Mouse (Mus musculus) right cerebral cortex, postnatal 10 days (tissue): ENCODE measurements around the gene Mfap2.
A peak's percentile ranks its signal among the peaks of the same experiment; 100 is the strongest.

Source experiments
- DNase-seq, 2 experiments: peaks; one replicate each; pipeline ENCODE4 v3.0.0; 2021; ENCODE audit warnings: low spot score in 2 of 2

The Mfap2 gene

GRCm38 (mm10) chr4:140987476-140987875 is 22.7 kb upstream of the Mfap2 start:
- no peak for DNase-seq

DNA sequence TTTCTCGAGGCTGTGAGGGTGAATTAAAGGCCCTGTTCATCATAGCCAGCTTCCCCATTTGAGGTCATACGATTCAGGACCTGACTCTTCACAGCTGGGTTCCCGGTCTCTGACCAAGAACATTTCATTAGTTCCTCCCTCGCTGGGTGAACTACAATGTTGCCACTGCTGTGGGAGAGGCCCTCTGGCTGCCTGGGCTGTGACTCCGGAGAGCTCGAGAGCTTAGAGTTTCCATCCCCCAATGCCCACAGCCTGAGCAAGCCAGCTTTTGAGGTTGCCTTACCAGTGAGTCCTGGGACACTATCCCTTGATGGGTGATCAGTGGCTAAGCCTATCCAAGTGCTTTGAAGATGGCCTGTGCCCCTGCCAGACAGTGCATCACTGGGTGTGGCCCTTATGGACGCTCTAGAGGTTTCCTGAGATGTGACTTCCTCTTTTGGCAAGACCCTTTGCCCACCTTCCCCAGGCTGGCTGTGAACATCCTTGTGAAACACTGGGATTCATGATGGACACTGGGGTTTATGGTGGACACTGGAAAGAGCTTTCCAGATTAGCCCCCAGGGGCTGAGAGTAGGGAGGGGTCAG is 21.4 kb upstream of the Mfap2 start:
- DNase-seq = no peak

DNA sequence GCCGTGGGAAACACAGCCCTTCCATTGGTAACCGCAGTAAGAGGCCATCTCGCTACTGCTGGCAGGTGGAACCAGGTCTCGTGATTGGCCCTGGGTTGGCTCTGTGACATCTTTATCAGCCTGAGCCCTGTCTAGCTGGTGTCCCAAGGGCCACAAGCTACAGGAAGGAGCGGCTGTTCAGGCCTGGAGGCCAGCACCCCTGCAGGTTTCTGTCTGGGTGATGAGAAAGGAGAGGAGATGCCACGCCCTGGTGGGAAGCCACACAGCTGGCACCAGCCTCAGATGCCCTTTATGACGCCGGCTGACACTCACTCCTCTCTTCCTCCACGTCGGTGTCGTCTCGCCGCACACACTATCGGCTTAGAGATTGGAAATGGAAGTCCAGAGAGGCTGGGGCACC is 20.8 kb upstream of the Mfap2 start:
- DNase-seq = no peak

GRCm38 (mm10) chr4:140992215-140992614 is 18.0 kb upstream of the Mfap2 start:
- no peak for DNase-seq

GRCm38 (mm10) chr4:140993846-140994245 is 16.4 kb upstream of the Mfap2 start:
- DNase-seq = no peak

DNA sequence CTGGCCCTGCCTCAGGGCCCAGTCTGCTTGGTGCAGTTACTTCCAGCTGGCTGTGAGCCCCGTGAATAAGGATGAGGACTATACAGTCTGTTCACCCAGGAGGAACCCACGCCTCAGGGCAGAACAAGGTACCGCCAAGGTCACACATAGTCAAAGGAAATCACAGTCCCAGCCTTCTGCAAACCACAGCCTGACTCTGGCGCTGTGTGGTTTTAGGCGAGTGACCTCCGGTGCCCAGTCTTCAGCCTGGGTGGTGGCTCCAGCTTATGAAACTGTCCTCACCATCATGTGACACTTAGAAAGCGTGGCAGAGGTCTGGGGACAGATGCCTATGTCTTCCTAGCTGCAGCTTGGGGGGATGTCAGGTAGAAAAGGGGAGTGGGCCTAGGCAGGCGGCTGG is 14.4 kb upstream of the Mfap2 start:
- no peak for DNase-seq

DNA sequence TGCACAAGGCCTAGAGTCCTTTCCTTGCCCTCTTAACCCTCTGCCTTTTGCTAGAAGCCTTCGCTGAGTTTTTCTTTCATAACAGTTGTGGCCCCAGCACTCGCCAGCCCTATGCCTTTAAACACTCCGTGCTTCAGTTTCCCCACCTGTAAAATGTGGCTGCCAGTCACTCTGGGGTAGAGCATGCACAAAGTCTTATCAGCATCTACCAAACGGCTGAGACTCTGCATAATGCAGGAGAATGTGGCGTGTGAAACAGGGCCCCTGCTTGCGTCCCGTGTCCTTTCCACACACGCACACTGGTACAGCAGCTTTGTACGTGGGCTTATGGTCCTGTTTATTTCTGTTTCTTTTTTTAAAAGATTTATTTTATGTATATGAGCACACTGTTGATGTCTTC is 13.4 kb upstream of the Mfap2 start:
- DNase-seq = no peak

GRCm38 (mm10) chr4:141005983-141006382 is 4.2 kb upstream of the Mfap2 start:
- DNase-seq = peak in 1 of 2 experiments; percentile 71

DNA sequence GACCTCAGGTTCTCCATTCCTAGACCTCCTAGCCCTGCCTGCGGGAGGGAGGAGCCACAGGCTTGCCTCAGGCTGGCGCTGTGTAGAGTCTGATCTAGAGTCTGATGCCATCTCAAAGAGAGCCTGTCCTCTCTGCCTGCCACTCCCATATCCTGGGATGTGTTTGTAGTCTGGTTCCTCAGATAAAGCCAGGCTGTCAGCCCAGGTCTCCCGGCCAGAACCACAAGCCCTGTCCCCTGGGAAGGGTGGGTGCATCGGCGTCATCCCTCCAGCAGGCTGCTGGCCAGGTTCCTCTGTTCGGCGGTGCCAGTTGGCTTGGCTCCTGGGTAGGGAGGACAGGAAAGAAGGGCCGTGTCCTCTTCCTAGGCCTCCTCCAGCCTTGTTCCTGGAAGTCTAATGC is 2.2 kb upstream of the Mfap2 start:
- DNase-seq = no peak

- DNase-seq = no peak
Observed at GRCm38 (mm10) chr4:141010526-141010925, 308 bp downstream of the Mfap2 start.

GRCm38 (mm10) chr4:141010941-141011429 is 767 bp downstream of the Mfap2 start:
- no peak for DNase-seq

GRCm38 (mm10) chr4:141011556-141012328 is 1.5 kb downstream of the Mfap2 start:
- DNase-seq = peak in 1 of 2 experiments; percentile 68

DNA sequence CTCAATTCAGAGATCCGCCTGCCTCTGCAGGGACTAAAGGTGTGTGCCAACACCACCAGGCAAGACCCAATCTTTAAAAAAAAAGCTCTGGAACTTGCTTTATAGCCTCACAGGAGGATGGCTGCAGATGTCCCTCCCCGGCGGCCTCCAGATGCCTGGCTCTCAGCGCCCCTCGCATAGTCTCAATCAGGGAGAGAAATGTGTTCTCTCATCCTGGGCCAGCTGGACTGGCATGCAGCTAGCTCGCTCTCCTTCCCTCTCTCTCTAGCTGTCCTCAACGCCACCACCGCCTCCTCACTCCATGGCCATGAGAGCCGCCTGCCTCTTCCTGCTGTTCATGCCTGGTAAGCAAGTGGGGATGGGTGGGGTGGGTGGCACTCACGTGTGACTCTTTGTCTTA is 2.3 kb downstream of the Mfap2 start:
- no peak for DNase-seq

- DNase-seq = no peak
Observed at GRCm38 (mm10) chr4:141014114-141014513, 3.9 kb downstream of the Mfap2 start.

- DNase-seq = no peak
Observed at GRCm38 (mm10) chr4:141014856-141015255, 4.6 kb downstream of the Mfap2 start.

DNA sequence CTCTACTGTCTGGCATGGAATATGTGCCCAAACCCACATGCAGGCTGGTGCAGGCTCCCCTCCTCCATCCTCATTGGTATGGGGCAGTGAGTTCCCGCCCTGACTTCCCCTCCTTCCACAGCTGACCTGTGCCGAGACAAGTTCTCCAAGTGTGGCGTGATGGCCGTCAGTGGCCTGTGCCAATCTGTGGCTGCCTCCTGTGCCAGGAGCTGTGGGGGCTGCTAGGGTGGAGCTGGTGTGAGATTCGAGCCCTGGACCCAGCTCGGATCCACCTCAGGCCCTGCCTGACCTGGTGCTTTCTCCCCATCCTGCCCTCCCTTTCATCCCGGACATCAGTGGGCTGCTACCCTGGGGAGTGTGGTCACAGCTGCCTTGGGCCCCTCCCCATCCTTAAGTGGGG is 5.1 kb downstream of the Mfap2 start:
- DNase-seq = no peak

GRCm38 (mm10) chr4:141016311-141016710 is 6.1 kb downstream of the Mfap2 start:
- DNase-seq = peak; percentile 50 to 70

DNA sequence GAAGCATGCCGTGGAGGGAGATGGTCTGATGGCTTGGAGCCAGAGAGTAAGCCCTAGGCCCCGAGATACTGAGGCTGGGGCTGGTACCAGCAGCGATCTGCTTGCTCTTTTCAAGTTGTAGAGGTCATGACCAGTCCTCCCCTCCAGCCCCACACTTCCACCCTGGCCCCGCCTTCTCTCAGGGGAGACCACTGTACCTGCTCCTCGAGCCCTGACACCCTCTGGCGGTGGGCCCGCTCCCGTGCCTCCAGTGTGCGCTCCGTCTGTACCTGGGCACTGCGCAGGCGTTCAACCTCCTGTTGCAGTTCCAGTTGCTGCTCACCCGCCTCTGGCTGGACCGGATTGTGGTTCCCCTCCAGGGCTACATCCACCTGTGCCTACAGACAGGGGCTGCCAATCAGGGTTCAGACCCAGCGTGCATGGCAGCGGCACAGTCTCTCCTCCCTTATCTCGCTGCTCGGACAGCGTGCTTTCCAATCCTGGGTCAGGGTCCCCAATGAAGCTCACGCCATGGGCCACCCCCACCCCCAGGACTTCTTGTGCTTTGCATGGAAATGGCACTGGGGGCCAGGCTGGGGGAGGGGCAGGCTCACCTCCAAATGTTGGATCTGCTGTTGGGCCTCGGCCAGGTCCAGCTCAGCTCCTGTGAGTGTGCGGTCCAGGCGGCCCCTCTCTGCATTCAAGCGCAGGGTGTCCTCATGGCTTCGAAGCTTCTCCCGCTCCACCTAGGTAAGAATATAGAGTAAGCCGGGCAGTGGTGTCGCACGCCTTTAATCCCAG is 7.6 kb downstream of the Mfap2 start:
- DNase-seq = peak in 1 of 2 experiments; percentile 38

- DNase-seq = no peak
Observed at GRCm38 (mm10) chr4:141020220-141020619, 10.0 kb downstream of the Mfap2 start.

DNA sequence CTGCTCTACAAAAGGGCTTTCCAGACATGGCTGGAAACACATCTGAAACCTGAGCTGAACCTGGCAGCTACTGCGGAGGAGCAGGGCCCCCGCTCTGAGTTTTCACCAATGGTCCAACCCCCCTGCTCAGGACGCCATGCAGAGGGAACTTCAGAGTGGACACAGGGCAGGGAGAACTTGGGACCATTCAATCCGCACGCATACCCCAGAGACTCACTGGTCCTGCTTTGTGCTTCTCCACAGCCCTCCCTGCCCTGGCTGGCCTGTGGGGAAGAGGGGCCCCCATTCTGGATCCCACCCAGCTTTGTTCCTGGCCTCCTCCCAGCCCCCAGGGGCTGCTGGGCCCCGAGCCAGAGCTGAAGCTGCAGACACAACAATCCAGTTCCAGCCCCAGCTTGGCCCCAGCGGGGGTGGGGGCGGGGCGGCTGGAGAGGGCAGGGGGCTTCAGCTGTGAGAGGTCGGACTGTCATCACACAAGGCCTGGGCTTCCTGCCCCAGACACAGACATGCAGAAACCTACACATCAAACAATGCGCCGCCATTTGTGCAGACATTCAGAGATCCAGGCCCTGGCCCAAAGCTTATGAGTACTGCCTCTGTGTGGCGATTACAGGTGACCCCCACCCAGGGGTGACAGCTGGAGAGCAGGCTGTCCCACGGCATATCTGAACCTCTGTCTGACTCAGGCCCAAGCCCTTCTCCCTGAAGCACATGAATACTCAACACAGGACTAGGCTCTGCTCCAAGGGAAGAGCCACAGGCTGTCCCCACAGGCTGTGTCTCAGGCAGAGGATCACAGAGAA is 10.8 kb downstream of the Mfap2 start:
- DNase-seq = peak; percentile 76

- no peak for DNase-seq
Observed at GRCm38 (mm10) chr4:141021614-141021929, 11.4 kb downstream of the Mfap2 start.

DNA sequence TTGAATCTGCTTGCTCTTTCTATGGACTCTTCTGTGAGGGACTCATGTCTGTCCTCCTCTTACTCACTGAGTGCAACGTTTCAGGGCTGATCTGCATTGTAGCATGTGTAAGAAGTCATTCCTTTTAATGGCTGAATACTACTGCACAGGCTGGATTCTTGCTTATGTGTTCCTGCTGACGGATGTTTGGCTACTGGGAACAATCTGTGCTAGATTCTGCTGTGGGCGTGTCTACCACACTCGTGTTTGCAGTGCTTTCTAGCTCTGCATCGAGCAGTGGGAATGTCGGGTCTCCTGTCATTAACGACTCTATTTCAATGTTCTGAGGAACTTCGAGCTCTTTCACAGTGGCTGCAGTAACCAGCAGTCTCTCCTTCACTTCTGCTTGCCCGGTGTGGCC is 13.8 kb downstream of the Mfap2 start:
- no peak for DNase-seq
